Mouse (Mus musculus) embryonic facial prominence, embryonic 14.5 days (tissue): ENCODE measurements at regions not wholly inside any gene's neighbourhood (a gene's known extent, or its start where the extent isn't known, plus 50 kb on each side); places are given as distances from the start of the nearest gene placed in this dataset.

Experiments
- ATAC-seq: fragments of 200-750 bp; cut with Nextera tagmentation; 2 replicates; pipeline ENCODE4 v1.8.0; 2017; ENCODE audit warnings: low read depth, moderate number of reproducible peaks, moderate TSS enrichment
- DNase-seq: peaks from one replicate; pipeline ENCODE4 v3.0.0-alpha.2; 2015; ENCODE audit warnings: low spot score
- H3K27ac ChIP-seq: fragments of 300-500 bp; sonication (generic); replicated peaks from 2 replicates; pipeline ENCODE4 v1.5.1; 2014; ENCODE audit warnings: low read depth, mild to moderate bottlenecking, low read length, moderate library complexity
- H3K27me3 ChIP-seq: fragments of 300-500 bp; sonication (generic); replicated peaks from 2 replicates; pipeline ENCODE4 v1.6.1; 2014; ENCODE audit warnings: low read length; ENCODE audit not compliant: control insufficient read depth, insufficient read depth
- H3K36me3 ChIP-seq: fragments of 300-500 bp; sonication (generic); 2 replicates; pipeline ENCODE4 v1.6.1; 2014; ENCODE audit warnings: low read length, mixed read lengths; ENCODE audit not compliant: control insufficient read depth, insufficient read depth
- H3K4me1 ChIP-seq: fragments of 300-500 bp; sonication (generic); 2 replicates; pipeline ENCODE4 v1.6.1; 2014; ENCODE audit warnings: antibody characterized with exemption, low read length; ENCODE audit not compliant: control insufficient read depth, insufficient read depth
- H3K4me2 ChIP-seq: fragments of 300-500 bp; sonication (generic); 2 replicates; pipeline ENCODE4 v1.6.1; 2014; ENCODE audit warnings: low read depth, mild to moderate bottlenecking, low read length, moderate library complexity, mixed read lengths
- H3K4me3 ChIP-seq: fragments of 300-500 bp; sonication (generic); 2 replicates; pipeline ENCODE4 v1.5.1; 2014; ENCODE audit warnings: low read depth, mild to moderate bottlenecking, low read length
- H3K9ac ChIP-seq: fragments of 300-500 bp; sonication (generic); 2 replicates; pipeline ENCODE4 v1.6.1; 2014; ENCODE audit warnings: low read depth, mild to moderate bottlenecking, low read length, moderate library complexity, mixed read lengths
- H3K9me3 ChIP-seq: fragments of 300-500 bp; sonication (generic); 2 replicates; pipeline ENCODE4 v1.6.1; 2016; ENCODE audit warnings: low read length; ENCODE audit not compliant: control insufficient read depth
- WGBS: fragments of 180-500 bp; shearing (Covaris S2); extraction: QIAGEN DNeasy Blood & Tissue Kit; methylation state at CpG from one replicate; pipeline ENCODE4 v1.1.7; 2014; 5-methylcytosine and 5-hydroxymethylcytosine counted together

DNA sequence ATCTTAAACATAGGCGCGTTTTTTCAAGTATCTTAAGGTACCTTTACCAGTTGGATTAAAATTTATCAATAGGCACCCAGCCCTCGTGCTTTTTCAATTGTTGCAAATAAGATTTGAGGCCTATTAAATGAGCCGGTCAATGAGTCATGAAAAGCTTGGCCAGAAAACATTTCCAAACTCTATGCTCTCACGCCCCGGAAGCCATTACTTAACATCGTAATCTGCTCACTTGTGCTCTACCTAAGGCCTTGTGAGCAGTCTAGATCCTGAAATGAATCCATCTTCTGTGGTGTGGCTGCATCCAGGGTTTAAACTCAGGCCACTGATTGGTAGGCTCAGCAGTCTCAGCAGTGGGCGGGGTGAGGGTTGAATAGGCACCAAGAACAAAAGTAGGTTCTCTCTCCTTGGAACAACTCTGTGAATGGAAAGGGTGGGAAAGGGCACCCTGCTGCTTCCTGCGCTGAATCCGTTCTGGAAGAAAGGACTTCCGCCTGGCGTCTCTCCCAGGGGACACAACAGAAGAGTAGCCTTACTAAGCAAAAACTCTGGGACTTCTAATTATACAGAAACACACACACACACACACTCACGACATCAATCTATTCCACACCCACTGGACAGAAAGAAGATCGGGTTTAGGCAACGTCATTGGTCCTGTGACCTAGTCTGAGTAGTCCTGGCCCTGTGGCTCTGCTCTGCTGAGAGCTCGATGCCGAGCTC, 53.4 kb upstream of the Fmnl2 start:
- Histone ChIP-seq H3K4me1 (no peaks in the 10 kb centered on the region; the same call in 1 of the 2 replicates), H3K9me3 (no peaks in the 10 kb centered on the region), H3K27me3 (no peaks in the 10 kb centered on the region), H3K4me3 (no peak overlapping the region), H3K9ac (no peak overlapping the region), H3K36me3 (no peaks in the 10 kb centered on the region), H3K27ac (no peak overlapping the region), H3K4me2 (no peak overlapping the region)
- ATAC-seq (peak; percentile 26; the same call in 1 of the 2 replicates), DNase-seq (peak; percentile 8)
- WGBS: 77% methylated on average over 17 of the region's 17 CpGs

DNA sequence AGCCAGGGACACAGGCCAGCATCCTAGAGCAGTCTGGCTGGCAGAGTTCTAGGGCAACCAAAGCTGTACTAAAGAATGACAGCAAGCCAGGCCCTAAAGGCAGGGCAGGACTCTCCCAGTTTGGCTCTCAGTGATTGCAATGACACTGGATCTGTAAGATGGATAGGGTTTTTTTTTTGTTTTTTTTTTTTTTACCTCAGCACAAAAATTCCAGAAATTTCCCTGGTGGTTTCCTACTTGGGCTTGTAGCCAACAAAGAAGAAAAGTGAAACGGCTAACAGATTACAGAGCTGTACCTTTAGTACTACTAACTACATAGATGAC, 52.9 kb upstream of the Fmnl2 start:
- Histone ChIP-seq H3K9ac (no peak overlapping the region), H3K4me1 (no peaks in the 10 kb centered on the region; the same call in 1 of the 2 replicates), H3K36me3 (no peaks in the 10 kb centered on the region), H3K4me2 (no peak overlapping the region), H3K4me3 (no peak overlapping the region), H3K9me3 (no peaks in the 10 kb centered on the region), H3K27ac (no peak overlapping the region), H3K27me3 (no peaks in the 10 kb centered on the region)
- 12% methylated on average over 1 of the region's 1 CpGs for WGBS
- peak; percentile 31 for DNase-seq
- no peak for ATAC-seq

DNA sequence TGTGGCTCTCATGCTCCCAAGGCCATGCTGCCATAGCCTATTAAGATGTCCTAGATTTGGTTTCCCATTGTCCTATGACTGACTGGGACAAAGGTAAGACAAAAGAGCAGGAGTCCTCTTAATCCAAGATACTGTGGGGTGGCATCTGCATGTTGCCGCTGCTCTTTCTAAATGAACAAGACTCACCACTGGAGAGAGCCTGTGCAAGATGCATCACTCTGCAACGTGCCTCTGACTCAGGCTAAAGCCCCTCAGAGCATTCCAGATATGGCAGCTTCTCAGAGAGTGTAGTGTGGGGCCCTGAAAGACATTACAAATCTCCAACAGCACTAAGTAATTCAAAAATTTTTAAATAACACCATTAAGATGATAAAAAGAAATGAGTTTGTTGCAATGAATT, 49.8 kb upstream of the Fmnl2 start:
- no peak overlapping the region for H3K4me3 ChIP-seq
- H3K36me3 ChIP-seq: no peaks in the 10 kb centered on the region
- no peak overlapping the region for H3K9ac ChIP-seq
- no peaks in the 10 kb centered on the region for H3K27me3 ChIP-seq
- ATAC-seq (no peak), DNase-seq (no peak)
- no peak overlapping the region for H3K4me2 ChIP-seq
- 69% methylated on average over 2 of the region's 2 CpGs for WGBS
- H3K4me1 ChIP-seq: no peaks in the 10 kb centered on the region; the same call in 1 of the 2 replicates
- no peaks in the 10 kb centered on the region for H3K9me3 ChIP-seq
- H3K27ac ChIP-seq: no peak overlapping the region
